Mouse (Mus musculus) CH12.LX (cell line): ENCODE data around the gene Colgalt2. TPM values are rescaled to one million over a fixed set of nuclear protein-coding genes. Genes with fewer than 3 reads are reported as not detected.

Source experiments
- DNase-seq: peaks from one replicate; pipeline ENCODE4 v3.0.0-alpha.2; 2013; ENCODE audit errors: extremely low read depth
- H3K27ac ChIP-seq: 2 replicates; pipeline ENCODE4 v1.5.1; 2012; ENCODE audit warnings: low read depth, mild to moderate bottlenecking, control low read depth, moderate library complexity; ENCODE audit not compliant: insufficient read depth
- H3K27me3 ChIP-seq: replicated peaks from 2 replicates; pipeline ENCODE3; 2012; ENCODE audit warnings: inconsistent platforms
- H3K36me3 ChIP-seq, 2 experiments: replicated peaks in 1 of 2; 2 replicates each; pipeline versions ENCODE3 to v1.6.1; 2012; ENCODE audit warnings: inconsistent platforms in 1 of 2, low read length in 1 of 2, mild to moderate bottlenecking in 1 of 2, mixed read lengths in 1 of 2, moderate library complexity in 1 of 2; ENCODE audit not compliant: control insufficient read depth in 1 of 2, insufficient read depth in 1 of 2
- H3K4me1 ChIP-seq, 2 experiments: 2 replicates each; pipeline ENCODE4 v1.6.1; 2012; ENCODE audit warnings: inconsistent platforms in 1 of 2, moderate library complexity in 1 of 2; ENCODE audit not compliant: insufficient read depth in 2 of 2, control insufficient read depth in 1 of 2
- H3K4me2 ChIP-seq: 2 replicates; pipeline ENCODE4 v1.6.1; 2012; ENCODE audit warnings: low read depth, mild to moderate bottlenecking, control low read depth; ENCODE audit not compliant: poor library complexity, insufficient read depth, severe bottlenecking
- H3K4me3 ChIP-seq, 3 experiments: fragments of 150-350 bp in 1 of 3; sonication (generic) in 1 of 3; replicated peaks in 1 of 3; 2 replicates each; pipeline versions ENCODE3 to v1.5.1; 2011 to 2012; ENCODE audit warnings: low read depth in 2 of 3, low read length in 2 of 3, mild to moderate bottlenecking in 2 of 3, moderate library complexity in 2 of 3, control low read depth in 1 of 3, improper control_type of control experiment in 1 of 3, inconsistent platforms in 1 of 3, mixed read lengths in 1 of 3; ENCODE audit not compliant: poor library complexity in 1 of 3
- H3K79me2 ChIP-seq: replicated peaks from 2 replicates; pipeline ENCODE4 v1.6.1; 2012; ENCODE audit warnings: mild to moderate bottlenecking, moderate library complexity; ENCODE audit not compliant: control insufficient read depth, poor library complexity, insufficient read depth, severe bottlenecking; ENCODE audit errors: extremely low read depth
- H3K9ac ChIP-seq: 2 replicates; pipeline ENCODE4 v1.6.1; 2012; ENCODE audit warnings: low read depth, mild to moderate bottlenecking, control low read depth, moderate library complexity; ENCODE audit not compliant: insufficient read depth
- H3K9me3 ChIP-seq: replicated peaks from 2 replicates; pipeline ENCODE3; 2012; ENCODE audit warnings: low read length, inconsistent platforms, mixed read lengths
- BHLHE40 ChIP-seq: IDR thresholded peaks from 2 replicates; pipeline ENCODE4 v1.6.1; 2011; ENCODE audit warnings: mild to moderate bottlenecking, low read depth, low read length, improper control_type of control experiment
- CTCF ChIP-seq, 2 experiments: IDR thresholded peaks in 1 of 2; conservative IDR thresholded peaks in 1 of 2; 2 replicates each; pipeline ENCODE4 v1.5.1; 2011 to 2012; ENCODE audit warnings: low read depth in 2 of 2, low read length in 2 of 2, improper control_type of control experiment in 1 of 2, inconsistent platforms in 1 of 2, mild to moderate bottlenecking in 1 of 2, moderate library complexity in 1 of 2
- ELF1 ChIP-seq: IDR thresholded peaks from 2 replicates; pipeline ENCODE4 v1.6.1; 2014; ENCODE audit warnings: low read depth, mild to moderate bottlenecking, inconsistent platforms, low read length, improper control_type of control experiment
- ETS1 ChIP-seq: conservative IDR thresholded peaks from 2 replicates; pipeline ENCODE4 v1.6.1; 2012; ENCODE audit warnings: low read depth, mild to moderate bottlenecking, inconsistent platforms, low read length, improper control_type of control experiment, moderate library complexity
- GABPA ChIP-seq: IDR thresholded peaks from 2 replicates; pipeline ENCODE4 v1.6.1; 2012; ENCODE audit warnings: low read depth, low read length, improper control_type of control experiment, inconsistent platforms; ENCODE audit not compliant: insufficient replicate concordance
- IRF4 ChIP-seq: IDR thresholded peaks from 2 replicates; pipeline ENCODE4 v1.6.1; 2014; ENCODE audit warnings: low read depth, mild to moderate bottlenecking, inconsistent platforms, low read length, improper control_type of control experiment
- JUND ChIP-seq: conservative IDR thresholded peaks from 2 replicates; pipeline ENCODE4 v1.6.1; 2011; ENCODE audit warnings: low read depth, low read length, improper control_type of control experiment
- MAFK ChIP-seq: IDR thresholded peaks from 2 replicates; pipeline ENCODE4 v1.6.1; 2011; ENCODE audit warnings: low read length, improper control_type of control experiment; ENCODE audit not compliant: insufficient replicate concordance
- MAX ChIP-seq: IDR thresholded peaks from 2 replicates; pipeline ENCODE4 v1.6.1; 2011; ENCODE audit warnings: low read length, improper control_type of control experiment
- MEF2A ChIP-seq: IDR thresholded peaks from 2 replicates; pipeline ENCODE4 v1.6.1; 2014; ENCODE audit warnings: low read depth, mild to moderate bottlenecking, inconsistent platforms, low read length, improper control_type of control experiment, borderline replicate concordance
- MXI1 ChIP-seq: IDR thresholded peaks from 2 replicates; pipeline ENCODE4 v1.6.1; 2011; ENCODE audit warnings: mild to moderate bottlenecking, low read depth, low read length, improper control_type of control experiment
- MYC ChIP-seq: IDR thresholded peaks from 2 replicates; pipeline ENCODE4 v1.6.1; 2011; ENCODE audit warnings: low read depth, mild to moderate bottlenecking, improper control_type of control experiment, low read length
- NELFE ChIP-seq: IDR thresholded peaks from 2 replicates; pipeline ENCODE4 v1.6.1; 2011; ENCODE audit warnings: low read depth, low read length, improper control_type of control experiment
- NRF1 ChIP-seq: IDR thresholded peaks from 2 replicates; pipeline ENCODE4 v1.6.1; 2014; ENCODE audit warnings: low read depth, mild to moderate bottlenecking, inconsistent platforms, low read length, improper control_type of control experiment, moderate library complexity
- PAX5 ChIP-seq: IDR thresholded peaks from 2 replicates; pipeline ENCODE4 v1.6.1; 2012; ENCODE audit warnings: low read length, inconsistent platforms, mixed read lengths
- POLR2A ChIP-seq: IDR thresholded peaks from 2 replicates; pipeline ENCODE4 v1.6.1; 2011; ENCODE audit warnings: low read depth, mild to moderate bottlenecking, improper control_type of control experiment, low read length
- RAD21 ChIP-seq: IDR thresholded peaks from 2 replicates; pipeline ENCODE4 v1.6.1; 2011; ENCODE audit warnings: low read depth, mild to moderate bottlenecking, low read length, improper control_type of control experiment, moderate library complexity
- RCOR1 ChIP-seq: conservative IDR thresholded peaks from 2 replicates; pipeline ENCODE4 v1.6.1; 2012; ENCODE audit warnings: low read depth, mild to moderate bottlenecking, inconsistent platforms, low read length, improper control_type of control experiment
- SIN3A ChIP-seq: IDR thresholded peaks from 2 replicates; pipeline ENCODE4 v1.6.1; 2012; ENCODE audit warnings: low read length, improper control_type of control experiment, inconsistent platforms
- SMC3 ChIP-seq: IDR thresholded peaks from 2 replicates; pipeline ENCODE4 v1.6.1; 2011; ENCODE audit warnings: low read depth, low read length, improper control_type of control experiment
- TBP ChIP-seq: conservative IDR thresholded peaks from 2 replicates; pipeline ENCODE4 v1.6.1; 2011; ENCODE audit warnings: low read depth, low read length, improper control_type of control experiment
- TCF12 ChIP-seq: IDR thresholded peaks from 2 replicates; pipeline ENCODE4 v1.6.1; 2014; ENCODE audit warnings: low read depth, mild to moderate bottlenecking, inconsistent platforms, low read length, improper control_type of control experiment
- UBTF ChIP-seq: IDR thresholded peaks from 2 replicates; pipeline ENCODE4 v1.6.1; 2012; ENCODE audit warnings: low read depth, mild to moderate bottlenecking, inconsistent platforms, low read length, improper control_type of control experiment, moderate library complexity
- ZNF384 ChIP-seq: IDR thresholded peaks from 2 replicates; pipeline ENCODE4 v1.6.1; 2012; ENCODE audit warnings: low read depth, low read length, improper control_type of control experiment, inconsistent platforms
- dilution Hi-C: fragments of 300-500 bp; cut with MboI; formaldehyde crosslinking; loops from 2 replicates; pipeline ENCODE4 v1.14.3; 2020; ENCODE audit warnings: low sequenced_read_pairs; ENCODE audit not compliant: extremely low pct_unique_long_range_greater_than_20kb, extremely low pct_ligation_motif_present
- in situ Hi-C: fragments of 300-500 bp; cut with MboI; formaldehyde crosslinking; loops from 3 replicates; pipeline ENCODE4 v1.14.3; 2019; ENCODE audit warnings: low sequenced_read_pairs, low pct_ligation_motif_present, low pct_unique_long_range_greater_than_20kb, mixed read lengths
- polyA plus RNA-seq: library from polyadenylated mRNA; unstranded; fragments of >175 nt; gene quantifications from 2 replicates; pipeline ENCODE4 v1.2.1, GENCODE M21; 2012; ENCODE audit warnings: low read depth; ENCODE audit not compliant: insufficient read length
- total RNA-seq, 2 experiments: library from RNA; depleted of rRNA; stranded (reverse); fragments of 300-350 nt in 1 of 2; fragments of >200 nt in 1 of 2; gene quantifications; 2 replicates each; pipeline ENCODE4 v1.2.3; 2012 to 2014

Colgalt2 gene
- total and polyA plus RNA-seq, 3 experiments, result not detected

- dilution Hi-C loops, result no loop called here
- no peak overlapping the region for H3K4me2 ChIP-seq
- no peaks in the 10 kb centered on the region for H3K79me2 ChIP-seq
- TF ChIP-seq CTCF (conservative IDR thresholded peaks at IDR 0.05 in 1 of 2, IDR thresholded peaks at IDR 0.05 in 1 of 2; ENCODE audit: low read depth in 2 of 2, low read length in 2 of 2), result 0 out of 4 replicates have a peak, but pooled peaks of 1 of the 2 experiments have one; percentile 12
- TF ChIP-seq MAX, result no peak
- no peak for TF ChIP-seq SIN3A
- TF ChIP-seq RAD21, result no peak
- TF ChIP-seq, all 38 proteins: peak for 1
- no peaks in the 10 kb centered on the region for H3K27me3 ChIP-seq
- no peaks in the 10 kb centered on the region for H3K9me3 ChIP-seq
- H3K4me3 ChIP-seq, result no peak overlapping the region
- in situ Hi-C loops, result loop anchor here (10.0 to 25.0 kb wide), 4 partner anchors 233 to 856 kb away; partner anchors contain the start of genes Arpc5, Rgl1 and Smg7
- no peaks in the 10 kb centered on the region for H3K36me3 ChIP-seq
- H3K27ac ChIP-seq, result no peak overlapping the region
- H3K9ac ChIP-seq, result no peak overlapping the region
- peaks cover 3 to 67% of the 10 kb centered on the region in 2 experiments; a peak in 3 of 4 replicates for H3K4me1 ChIP-seq
- DNase-seq, result no peak
These were observed 131.9 kb downstream of the Colgalt2 start for GRCm38 (mm10) chr1:152531498-152531897.

- peaks cover 2 to 52% of the 10 kb centered on the region in 2 experiments; a peak in 3 of 4 replicates for H3K4me1 ChIP-seq
- peaks cover 0 to 2% of the 10 kb centered on the region in 2 experiments for H3K36me3 ChIP-seq
- TF ChIP-seq UBTF (no peak), SIN3A (no peak), JUND (no peak), SMC3 (no peak), IRF4 (no peak), MYC (no peak), ETS1 (no peak)
- no peaks in the 10 kb centered on the region for H3K79me2 ChIP-seq
- no peak overlapping the region for H3K9ac ChIP-seq
- DNase-seq, result no peak
- in situ Hi-C loops, result loop anchor here (10.0 to 25.0 kb wide), 4 partner anchors 230 to 853 kb away; partner anchors contain the start of genes Arpc5, Rgl1 and Smg7
- no peak overlapping the region for H3K4me2 ChIP-seq
- dilution Hi-C loops, result no loop called here
- no peaks in the 10 kb centered on the region for H3K9me3 ChIP-seq
- H3K4me3 ChIP-seq, result no peak overlapping the region
- no peaks in the 10 kb centered on the region for H3K27me3 ChIP-seq
- no peak overlapping the region for H3K27ac ChIP-seq
These were observed 134.9 kb downstream of the Colgalt2 start for GRCm38 (mm10) chr1:152534531-152534930.

GRCm38 (mm10) chr1:152536416-152537018 lies 136.9 kb downstream of the Colgalt2 start:
- Histone ChIP-seq H3K9ac (no peak overlapping the region), H3K4me2 (no peak overlapping the region), H3K79me2 (no peaks in the 10 kb centered on the region), H3K4me1 (peaks cover 2 to 52% of the 10 kb centered on the region in 2 experiments), H3K4me3 (no peak overlapping the region), H3K36me3 (peaks cover 0 to 2% of the 10 kb centered on the region in 2 experiments), H3K9me3 (no peaks in the 10 kb centered on the region), H3K27ac (no peak overlapping the region), H3K27me3 (no peaks in the 10 kb centered on the region)
- in situ Hi-C loops, result loop anchor here (10.0 to 25.0 kb wide), 4 partner anchors 228 to 851 kb away; partner anchors contain the start of genes Arpc5, Rgl1 and Smg7
- no peak for TF ChIP-seq GABPA
- TF ChIP-seq RCOR1, result no peak
- no peak for TF ChIP-seq TBP
- no peak for TF ChIP-seq PAX5
- no peak for TF ChIP-seq BHLHE40
- TF ChIP-seq SMC3, result no peak
- TF ChIP-seq TCF12, result no peak
- no peak for TF ChIP-seq SIN3A
- no peak for TF ChIP-seq NELFE
- TF ChIP-seq POLR2A, result no peak
- no peak for TF ChIP-seq ZNF384
- TF ChIP-seq CTCF (conservative IDR thresholded peaks at IDR 0.05 in 1 of 2, IDR thresholded peaks at IDR 0.05 in 1 of 2; ENCODE audit: low read depth in 2 of 2, low read length in 2 of 2), result no peak
- TF ChIP-seq MEF2A, result no peak
- TF ChIP-seq ELF1, result no peak
- no peak for TF ChIP-seq MAFK
- TF ChIP-seq RAD21, result no peak
- TF ChIP-seq MXI1, result no peak
- TF ChIP-seq ETS1, result no peak
- no peak for TF ChIP-seq NRF1
- peak; percentile 36 for DNase-seq
- dilution Hi-C loops, result no loop called here
